Mouse (Mus musculus): ENCODE results near the gene Phlda2.

The Phlda2 gene

DNA sequence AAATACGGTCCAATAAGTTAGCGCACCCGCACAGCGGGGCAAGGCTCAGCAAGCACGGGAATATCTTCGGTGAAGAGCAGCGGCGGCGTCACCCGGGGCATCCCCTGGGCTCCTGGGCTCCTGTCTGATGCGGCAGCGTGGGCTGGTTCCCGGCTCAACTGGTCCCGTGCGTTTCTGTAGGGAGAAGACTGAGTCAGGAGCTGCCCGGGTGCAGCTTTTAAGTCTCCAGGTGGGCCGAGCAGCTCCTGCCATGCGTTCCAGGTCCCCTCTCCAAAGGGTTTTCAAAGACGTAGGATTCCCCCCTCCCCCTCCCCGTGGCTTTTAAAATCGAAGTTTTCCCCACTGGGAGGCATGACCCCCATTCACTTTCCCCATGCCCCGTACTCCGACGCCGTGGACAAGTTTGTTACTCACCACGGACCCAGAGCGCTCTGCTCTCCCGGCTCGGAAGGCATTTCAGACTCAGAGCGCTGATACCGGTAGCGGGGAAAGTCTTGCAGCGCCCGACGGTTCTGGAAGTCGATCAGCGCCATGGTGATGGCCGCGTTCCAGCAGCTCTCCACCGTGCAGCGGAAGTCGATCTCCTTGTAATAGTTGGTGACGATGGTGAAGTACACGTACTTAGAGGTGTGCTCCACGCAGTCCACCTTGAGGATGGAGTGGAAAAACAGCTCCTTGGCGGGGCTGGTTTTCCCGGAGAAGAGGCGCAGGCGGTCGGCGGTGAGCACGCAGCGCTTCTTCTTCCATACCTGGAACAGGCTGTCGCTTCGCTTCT is 1.1 kb downstream of the Phlda2 start:
- no peak for DNase-seq

DNA sequence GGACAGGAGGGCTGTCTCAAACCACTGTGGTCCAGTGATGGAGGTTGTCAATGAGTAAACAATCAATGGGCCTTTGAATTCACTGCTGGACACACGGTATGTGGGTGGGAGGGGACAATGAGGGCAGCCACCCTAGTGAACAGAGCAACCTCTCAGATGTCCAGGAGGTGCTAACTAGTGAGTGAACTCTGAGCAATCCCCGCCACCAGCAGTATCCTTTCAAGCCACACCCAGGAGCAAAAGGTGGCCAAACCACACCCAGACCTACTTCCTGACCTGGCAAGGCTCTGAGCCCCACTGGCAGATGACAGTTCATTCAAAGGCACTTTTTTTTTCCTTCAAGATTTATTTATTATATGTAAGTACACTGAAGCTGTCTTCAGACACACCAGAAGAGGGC is 2.0 kb downstream of the Phlda2 start:
- DNase-seq, result no peak

DNA sequence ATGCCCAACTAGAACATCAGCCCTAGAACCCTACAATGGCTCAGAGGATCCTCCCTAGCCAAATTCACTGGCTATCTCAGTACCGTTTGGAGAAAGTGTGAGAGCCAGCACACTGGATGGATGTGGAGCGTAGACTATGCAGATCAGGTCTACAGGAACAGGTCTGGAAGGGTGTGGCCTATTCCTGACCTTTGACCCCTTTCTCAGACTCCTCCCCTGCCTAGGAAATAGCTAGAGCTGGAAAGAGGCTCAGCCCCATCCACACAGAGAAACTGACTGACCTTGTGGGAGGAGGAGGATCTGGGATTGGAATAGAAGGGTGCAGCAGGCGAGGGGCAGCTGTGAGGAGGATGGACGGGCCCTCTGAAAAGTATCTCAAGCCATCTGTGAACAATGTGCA is 4.4 kb downstream of the Phlda2 start:
- DNase-seq, result no peak

DNA sequence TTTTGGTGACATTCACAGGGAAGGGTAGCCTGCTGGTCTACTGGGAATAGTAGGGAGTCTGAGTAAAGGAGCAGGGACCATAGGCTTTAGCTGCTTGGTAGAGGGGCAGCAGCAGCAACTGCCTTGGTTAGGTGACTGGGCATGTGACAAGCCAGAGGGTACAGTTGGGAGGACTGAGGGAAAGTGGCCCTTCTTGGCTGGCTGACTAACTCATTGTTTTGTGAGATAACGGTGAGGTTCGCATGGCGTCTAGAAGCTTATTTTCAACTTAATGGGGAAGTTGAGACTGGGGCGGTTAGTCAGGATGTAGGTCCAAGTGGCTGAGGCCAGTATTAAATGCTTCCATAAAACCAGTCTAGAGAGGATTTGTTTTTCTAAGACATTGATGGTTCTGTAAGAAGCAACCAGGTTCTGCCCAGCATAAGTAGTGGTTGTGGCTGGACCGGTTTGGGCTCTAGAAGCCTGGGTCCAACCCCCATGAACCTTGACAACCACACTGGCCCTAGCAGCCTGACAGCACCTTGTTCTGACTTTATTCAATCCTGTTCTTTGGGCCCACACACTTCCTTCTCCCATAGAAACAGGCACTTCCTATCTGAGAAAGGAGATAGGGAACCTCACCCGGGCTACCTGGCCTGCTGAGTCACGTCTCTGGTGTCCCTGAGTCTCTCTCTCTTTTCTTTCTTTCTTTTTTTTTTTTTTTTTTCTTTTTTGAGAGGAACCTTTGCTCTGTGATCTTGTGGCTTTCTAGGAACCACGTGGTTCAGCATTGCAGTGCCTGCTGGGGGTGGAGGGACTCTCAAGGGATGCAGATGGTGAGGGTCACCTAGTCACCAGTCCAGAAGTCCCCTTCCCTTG is 7.6 kb downstream of the Phlda2 start:
- no peak for DNase-seq

DNA sequence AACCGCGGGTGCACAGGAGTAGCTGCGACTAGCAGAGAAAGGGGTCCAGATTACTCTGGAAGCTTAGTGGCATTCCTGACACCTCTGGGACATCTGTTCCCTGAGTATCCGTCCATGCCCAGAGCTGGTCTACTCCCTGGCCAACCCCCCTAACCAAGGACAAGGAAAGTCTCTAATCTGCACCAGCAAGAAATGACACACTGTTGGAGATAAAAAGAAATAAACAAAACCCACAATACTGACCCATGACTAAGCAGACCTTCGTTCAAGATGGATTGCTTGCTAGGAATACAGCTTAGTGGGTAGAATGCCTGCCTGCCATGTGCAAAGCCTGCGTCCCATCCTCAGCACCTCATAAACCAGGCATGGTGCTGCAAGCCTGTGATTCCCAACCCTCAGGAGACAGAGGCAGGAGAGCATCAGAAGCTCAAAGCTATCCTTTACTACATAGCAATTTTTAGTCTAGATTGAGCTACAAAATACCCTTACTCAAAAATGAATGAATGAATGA is 9.3 kb downstream of the Phlda2 start:
- no peak for DNase-seq

DNA sequence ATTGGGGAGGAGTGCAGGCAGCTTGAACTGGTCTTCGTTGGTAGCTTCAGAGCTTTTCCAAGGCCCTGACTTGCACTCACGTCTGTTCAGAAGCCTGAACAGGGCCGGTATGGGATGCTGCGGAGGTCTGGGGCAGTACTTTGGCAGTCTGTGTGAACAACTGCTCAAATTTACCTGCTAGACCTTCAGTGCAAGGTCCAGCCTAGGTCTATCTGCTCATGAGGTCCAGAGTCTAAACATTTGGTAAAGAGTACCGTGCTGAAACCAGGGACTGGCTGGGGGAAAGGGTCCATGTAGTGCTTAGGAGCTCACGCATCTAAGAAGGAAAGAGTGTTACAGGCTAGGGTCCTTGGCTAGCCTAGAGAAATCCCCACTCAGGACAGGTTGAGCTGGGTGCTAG is 13.2 kb downstream of the Phlda2 start:
- DNase-seq, result no peak

DNA sequence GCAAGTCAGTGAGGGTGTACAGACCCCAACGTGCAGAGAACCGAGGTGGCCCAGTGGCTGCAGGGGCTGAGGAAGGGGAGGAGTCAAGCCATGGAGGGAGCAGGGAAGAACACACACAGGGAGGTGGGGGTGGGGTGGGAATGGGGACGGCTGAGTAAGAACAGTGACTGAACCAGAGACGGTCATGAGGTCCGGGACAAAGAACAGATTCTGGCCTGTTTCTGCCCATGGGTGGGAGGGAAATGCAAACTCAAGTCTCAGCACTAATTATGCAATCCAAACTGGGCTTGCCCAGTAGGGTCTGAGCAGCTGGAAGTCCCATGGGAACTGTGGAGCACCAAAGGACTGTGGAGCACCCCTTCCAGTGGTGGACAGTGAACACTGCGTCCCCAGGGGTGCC is 20.4 kb downstream of the Phlda2 start:
- DNase-seq, result no peak

DNA sequence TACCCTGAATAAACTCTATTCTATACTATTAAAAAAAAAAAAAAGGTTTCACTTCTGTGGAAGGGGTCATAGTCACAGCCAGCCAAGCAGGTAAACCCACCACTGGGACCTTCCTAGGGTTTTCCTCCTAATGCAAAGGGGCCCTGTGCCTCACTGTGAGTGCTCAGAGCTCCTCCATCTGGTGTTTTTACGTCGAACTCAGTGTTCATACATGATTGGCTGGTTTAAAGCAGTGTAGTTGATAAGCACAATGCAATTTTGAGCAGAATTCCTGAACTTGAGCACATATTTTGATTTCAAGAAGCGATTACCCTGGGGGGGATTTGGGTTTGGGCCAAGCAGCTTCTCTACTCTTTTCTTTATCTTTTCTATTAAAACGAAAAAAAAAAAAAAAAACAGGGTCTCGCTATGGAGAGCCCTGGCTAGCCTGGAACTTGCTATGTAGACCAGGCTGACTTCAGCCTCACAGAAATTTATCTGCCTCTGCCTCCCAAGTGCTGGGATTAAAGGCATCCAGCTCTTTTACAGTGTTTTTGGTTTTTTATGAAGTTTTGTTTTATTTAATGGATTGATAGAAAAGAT is 21.1 kb downstream of the Phlda2 start:
- DNase-seq, result no peak

DNA sequence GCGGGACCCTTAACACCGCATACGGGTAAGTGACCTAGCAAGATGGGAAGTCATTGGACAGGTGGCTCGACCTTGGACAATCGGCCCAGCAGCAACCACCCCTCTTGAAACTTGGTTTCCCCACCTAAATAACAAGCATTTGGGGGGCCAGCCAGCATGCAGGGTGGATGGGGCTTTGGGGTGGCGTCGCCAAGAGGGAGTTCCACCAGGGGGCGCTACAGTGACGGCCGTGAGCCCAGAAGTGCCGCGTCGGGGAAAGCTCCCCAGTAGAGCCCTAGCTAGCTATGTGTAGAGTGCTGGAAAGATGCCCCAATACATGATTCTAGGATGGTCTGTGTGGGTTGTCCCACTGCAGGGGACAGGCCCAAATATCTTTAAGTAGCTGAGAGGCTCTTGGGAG is 22.5 kb downstream of the Phlda2 start:
- no peak for DNase-seq

DNA sequence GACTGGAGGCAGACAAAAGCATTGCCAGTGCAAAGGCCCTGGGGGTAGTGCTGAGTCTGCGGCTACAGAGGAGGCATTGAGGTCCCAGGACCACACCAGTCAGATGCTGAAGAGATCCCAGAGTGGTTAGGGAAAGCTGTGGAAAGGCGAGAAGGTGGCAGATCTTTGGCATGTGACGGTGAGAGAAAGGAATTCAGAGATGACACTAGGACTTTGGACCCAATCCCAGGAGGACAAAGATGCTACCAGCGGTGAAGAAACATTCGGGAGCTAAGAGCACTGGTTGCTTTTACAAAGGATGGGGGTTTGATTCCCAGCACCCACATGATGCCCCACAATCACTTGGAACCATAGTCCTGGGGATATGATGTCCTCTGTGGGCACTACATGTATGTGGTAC is 25.1 kb downstream of the Phlda2 start:
- DNase-seq, result no peak

DNA sequence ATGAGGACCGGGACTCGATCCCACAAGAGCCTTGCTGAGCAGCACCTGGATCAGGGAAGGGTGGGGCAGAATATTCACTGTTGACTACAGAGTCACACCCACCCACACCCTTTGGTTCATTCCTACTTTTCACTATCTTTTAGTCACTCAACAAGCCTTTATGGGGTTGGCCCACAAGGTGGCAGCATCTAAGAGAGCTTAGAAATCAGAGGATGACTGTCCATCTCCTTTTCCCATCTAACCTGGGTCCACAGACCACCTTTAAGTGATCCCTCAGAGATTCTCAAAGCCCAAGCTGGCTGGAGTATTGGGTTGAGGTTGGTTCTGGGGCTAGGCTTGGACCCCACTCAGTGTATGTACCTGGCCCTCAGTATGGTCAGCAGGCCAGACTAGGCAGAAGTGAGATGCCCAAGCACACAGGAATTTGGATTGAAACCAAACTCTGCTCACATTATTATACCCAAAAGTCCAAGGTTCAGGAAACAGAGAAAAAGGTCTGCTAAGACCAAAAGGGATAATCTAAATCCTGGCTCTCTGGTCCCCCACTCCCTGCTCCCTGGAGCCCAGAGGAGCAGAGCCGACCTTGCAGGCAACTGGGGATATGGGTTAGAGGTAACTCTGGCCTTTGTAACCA is 26.1 kb downstream of the Phlda2 start:
- no peak for DNase-seq

DNA sequence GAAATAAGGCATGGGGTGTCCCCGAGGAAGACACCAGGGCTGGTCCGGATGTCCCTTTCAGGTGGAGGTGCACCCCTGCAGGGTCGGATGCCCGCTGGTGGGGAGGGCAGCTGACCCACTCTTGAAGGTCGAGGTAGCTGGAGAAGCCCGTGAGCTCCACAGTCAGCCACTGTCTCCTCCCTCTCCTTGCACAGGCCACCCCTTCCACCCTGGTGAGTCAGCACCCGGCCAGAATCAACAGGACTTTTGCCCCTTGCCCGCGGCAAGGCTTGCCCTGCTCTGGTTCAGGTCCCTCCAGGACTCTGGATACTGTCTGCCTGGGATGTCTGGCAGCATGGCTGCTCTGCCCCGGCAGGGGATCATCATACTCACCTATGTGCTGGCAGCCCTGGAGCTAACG is 27.1 kb downstream of the Phlda2 start:
- no peak for DNase-seq

DNA sequence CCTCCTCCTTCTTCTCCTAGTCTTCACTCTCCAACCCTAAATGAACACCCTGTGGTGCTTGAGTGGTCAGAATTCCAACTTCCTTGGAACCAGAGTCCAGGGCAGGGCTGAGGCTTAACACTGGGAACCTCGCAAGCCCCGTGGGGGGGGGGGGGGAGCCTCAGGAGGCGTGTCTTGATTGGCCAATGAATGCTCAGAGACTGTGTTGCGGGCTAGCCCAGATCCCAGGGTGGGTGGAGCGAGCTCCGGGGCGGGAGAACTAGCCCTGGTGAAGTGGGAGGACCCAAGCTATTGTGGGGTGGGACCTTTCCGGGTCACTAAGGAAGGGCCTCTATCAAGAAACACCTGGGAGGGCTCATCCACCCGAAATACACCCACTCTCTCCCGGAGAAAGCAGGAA is 28.1 kb downstream of the Phlda2 start:
- no peak for DNase-seq

DNA sequence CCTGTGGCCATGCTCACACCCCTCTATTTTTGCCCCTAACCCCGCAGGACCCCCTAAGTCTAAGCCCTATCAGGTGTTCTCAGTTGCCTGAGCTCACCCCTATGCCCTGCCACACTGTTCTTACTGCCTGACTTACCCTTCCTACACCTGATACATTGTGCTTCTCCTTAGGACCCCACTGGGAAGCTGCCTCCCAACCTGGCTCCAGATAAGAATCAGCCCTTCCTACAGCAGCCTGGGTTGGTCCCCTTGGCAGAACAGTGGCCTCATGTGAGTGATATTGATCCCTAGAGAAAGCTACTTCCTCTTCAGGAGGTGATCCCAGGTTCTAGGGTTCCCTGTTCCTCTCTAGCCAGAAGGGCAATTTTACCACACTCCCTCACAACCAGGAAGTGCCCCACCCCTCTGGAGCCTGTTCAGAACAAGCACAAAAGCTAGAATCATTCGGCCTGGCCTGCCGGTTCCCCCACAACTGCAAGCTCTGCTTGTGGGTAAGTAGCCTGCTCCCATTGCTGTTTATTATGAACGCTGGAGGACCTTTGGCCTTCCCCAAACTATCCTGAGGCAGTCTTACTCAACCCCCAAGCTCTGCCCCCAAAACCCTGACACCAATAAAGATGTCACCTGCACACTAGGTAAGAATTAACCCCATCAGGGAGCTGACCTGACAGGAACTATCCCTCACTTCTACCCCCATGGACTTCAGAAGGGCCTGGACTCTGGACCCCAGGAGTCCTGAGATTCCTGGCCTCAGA is 29.4 kb downstream of the Phlda2 start, which contains the start of gene Slc22a18:
Gene Slc22a18 (plus strand): TSS at position 390 of the 755 bp plus-strand sequence.
- no peak for DNase-seq

DNA sequence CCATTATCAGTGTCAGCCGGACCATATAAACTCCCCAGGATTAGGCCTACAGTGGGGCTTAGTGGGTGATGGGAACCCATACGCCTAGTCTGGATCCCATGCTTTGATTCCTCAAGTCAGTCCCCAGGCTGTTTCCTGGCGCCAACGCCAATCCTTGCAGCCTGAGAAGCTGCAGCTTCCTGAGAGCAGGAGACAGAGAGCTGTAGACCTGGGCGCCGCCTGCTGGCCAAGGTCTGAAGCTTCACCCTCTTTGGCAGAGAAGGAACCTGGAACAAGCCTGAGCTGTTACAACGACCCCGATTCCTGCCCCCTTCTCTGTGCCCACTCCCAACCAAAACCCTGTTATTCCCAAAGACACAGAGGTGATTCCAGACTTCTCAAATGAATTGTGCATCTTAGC is 33.0 kb downstream of the Phlda2 start:
- DNase-seq, result peak; percentile 48

DNA sequence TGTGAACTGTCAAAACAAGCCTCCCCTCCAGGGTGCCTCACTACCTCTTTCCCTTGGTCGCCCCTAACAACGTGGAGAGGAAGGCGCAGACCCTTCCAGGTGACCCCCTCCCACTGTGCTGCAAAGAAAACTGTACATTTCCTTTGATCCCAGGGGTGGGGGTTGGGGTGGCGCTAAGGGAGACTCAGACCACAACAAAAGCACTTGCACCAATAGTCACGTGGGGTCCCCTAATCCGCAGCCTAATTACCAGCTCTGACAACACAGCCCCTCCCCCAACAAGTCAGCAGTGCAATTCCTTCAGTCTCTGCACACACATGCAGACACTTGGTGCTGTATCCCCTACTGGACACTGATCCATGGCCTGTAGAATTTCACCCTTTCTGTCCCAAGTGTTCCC is 35.2 kb downstream of the Phlda2 start:
- no peak for DNase-seq

DNA sequence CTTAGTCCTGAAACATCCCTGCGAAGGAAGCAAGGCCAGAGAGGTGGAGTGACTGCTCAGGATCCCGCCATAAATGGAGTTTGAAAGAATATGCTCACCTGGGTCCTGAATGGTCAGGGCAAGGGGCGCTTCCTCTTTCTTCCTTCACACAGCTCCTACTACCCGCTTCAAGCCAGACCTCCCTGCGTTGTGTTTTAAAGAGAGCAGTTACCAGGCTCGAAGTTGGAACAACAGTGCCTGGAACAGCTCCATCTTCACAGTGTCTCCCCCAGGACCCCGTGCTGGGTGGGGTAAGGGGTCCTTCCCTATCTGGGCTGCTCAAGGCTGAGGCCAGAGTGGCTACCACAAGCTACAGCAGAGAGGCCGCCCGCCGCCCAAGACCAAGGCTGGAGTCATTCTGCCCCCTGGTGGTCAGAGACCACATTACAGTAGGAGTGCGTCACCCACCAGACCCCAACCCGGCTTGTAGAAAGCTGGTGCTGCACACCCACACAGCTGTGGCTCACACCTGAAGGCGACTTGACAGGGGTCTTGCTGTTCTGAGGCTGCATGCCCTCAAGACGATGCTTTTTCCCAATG is 36.8 kb downstream of the Phlda2 start:
- peak; percentile 47 for DNase-seq

DNA sequence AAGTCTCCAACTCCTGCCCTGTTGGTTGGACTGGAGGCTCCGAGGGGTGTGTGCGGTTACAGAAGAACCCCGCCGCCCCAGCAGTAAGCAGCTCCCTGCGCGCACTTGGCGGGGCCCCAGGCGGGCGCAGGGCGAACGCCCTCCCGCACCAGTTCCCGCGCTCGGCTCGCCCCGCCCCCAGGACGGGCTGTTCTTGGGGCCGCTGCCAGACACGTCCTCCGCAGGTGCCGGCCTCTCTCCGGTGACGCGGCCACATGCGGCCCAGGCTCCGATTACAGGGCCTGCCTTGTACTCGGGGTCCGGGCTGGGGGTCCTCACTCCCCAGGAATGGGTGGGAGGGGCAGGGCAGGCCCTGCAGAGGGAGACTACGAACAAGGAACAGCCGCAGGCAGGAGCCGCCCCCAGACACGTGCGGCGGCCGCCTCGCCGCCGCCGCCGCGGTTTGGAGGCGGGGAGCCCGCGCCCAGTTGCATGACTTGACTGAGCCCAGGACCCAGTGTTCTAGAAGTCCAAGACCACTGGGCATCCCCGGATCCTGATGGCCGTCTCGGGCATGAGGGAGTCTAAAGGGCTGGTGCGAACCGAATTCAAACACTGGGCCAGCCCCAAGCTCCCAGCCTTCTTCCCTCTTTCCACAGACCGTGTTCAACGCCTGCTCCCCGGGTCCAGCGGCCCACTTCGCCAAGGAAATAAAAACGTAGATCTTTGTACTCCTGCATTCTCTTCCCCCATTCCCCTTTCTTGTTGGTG is 38.0 kb downstream of the Phlda2 start:
- DNase-seq, result no peak

DNA sequence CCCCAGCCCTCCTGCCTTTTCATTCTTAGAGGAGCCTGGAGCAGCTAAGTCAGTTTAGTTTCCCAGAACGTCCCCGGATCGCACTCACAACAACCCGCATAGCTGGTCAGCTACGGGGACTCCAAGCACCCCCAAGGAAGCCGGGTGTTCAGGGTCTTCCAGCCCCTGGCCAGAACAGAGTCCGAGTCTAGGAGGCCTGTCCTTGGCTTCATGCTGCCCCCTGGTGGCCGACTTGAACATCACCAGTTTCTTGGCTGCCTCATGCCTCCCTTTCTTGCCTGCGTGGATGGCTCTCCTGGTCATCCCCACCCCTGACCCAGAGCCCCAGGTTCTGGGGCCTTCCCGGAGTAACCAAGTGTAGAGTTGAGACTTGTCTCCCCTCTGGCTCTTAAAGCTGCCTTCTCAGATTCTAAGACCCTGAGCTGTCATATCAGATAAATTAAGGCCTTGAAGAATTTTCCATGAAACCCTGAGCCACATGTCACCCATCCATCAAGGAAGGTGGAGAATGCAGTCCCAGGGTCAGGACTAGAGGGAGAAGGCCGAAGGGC is 39.0 kb downstream of the Phlda2 start:
- DNase-seq, result peak; percentile 59

DNA sequence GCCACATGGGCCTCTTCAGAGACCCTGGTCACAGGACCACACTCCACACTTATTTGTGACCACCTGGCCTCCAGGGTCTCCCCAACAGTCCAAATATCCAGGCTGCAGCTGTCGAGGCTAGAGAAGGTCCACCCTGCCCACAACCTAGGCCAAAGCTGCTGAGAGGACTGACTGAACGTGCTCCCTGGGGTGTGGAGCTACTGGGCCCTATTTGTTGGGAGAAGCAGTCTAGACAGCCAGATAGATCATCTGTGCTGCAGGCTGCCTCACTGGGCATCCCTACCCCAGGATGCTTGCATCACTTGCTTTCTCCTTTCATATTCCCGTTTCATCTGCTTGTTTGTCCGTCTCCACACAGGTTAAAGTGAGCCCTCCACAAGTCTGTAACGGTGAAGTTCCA is 40.4 kb downstream of the Phlda2 start:
- DNase-seq, result no peak

DNA sequence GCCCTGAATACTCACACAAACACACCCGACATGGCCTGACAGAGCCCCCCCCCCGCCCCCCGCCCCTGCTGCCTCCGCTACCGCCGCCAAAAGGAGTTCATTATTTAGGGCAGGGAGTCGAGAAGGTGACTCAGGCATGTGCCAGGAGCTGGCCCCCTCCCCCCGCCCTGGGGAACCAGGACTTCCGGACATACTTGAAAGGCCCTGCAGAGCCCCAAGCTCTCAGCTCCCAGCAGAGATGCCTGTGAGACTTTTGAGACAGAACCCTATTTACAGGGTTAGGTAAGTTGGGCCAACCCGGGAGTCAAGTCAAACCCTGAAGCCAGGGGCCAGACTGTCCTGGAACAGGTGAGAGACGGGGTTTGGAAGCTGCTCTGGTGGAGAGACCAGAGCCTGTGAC is 41.0 kb downstream of the Phlda2 start:
- no peak for DNase-seq

Measured in cerebellum, adult 9-11 months (tissue).